Mouse (Mus musculus): ENCODE data around the gene Akt3.

- TF ChIP-seq CTCF (IDR thresholded peaks at IDR 0.05; ENCODE audit: extremely low read depth, insufficient read length, insufficient replicate concordance, low read depth, low read length) (no peak), POLR2A (IDR thresholded peaks at IDR 0.05; ENCODE audit: low read depth, low read length) (no peak)
These were observed 239.3 kb downstream of the Akt3 start for GRCm38 (mm10) chr1:177018750-177019149.
